Comparison of ENCODE assay signal across 9 mouse cellular contexts in genomic region chr15:102016096-102016495, GRCm38 (mm10). TPM values are rescaled to one million over a fixed set of nuclear protein-coding genes. Genes with fewer than 3 reads are reported as not detected.
DNase-seq lines count a peak whose midpoint lies in the region; ATAC-seq and TF ChIP-seq lines count a peak whose summit lies in the region.
"Had no signal": no experiment of that assay in that cellular context is flagged by ENCODE, and none has a peak within 500 bp of the region (broad histone marks: within the 10 kb centered on the region; RNA-seq: fewer than 3 reads in every experiment).

No protein-coding gene starts in this region.

- peak; percentile 31; the same call in 1 of the 2 replicates for ATAC-seq in heart, embryonic 13.5 days (ENCODE audit: extremely low read depth, insufficient number of reproducible peaks, low FRiP score, low TSS enrichment)
- peak; percentile 40 for ATAC-seq in lung, embryonic 14.5 days (ENCODE audit: insufficient read depth)
- ATAC-seq in stomach, embryonic 14.5 days (ENCODE audit: insufficient number of reproducible peaks, insufficient read depth, low FRiP score, low read depth), result peak; percentile 73
- no peak for ATAC-seq in midbrain, embryonic 15.5 days (replicated peaks)

- H3K36me3 ChIP-seq in heart, embryonic 13.5 days, result no peaks in the 10 kb centered on the region
- no peaks in the 10 kb centered on the region for H3K36me3 ChIP-seq in lung, embryonic 14.5 days (ENCODE audit: insufficient read depth)
- no peaks in the 10 kb centered on the region for H3K36me3 ChIP-seq in embryonic facial prominence, embryonic 10.5 days (replicated peaks)
- no peaks in the 10 kb centered on the region for H3K36me3 ChIP-seq in stomach, embryonic 14.5 days (ENCODE audit: control insufficient read depth, insufficient read depth, low read length)
- no peaks in the 10 kb centered on the region for H3K36me3 ChIP-seq in midbrain, embryonic 15.5 days (replicated peaks)

- H3K4me2 ChIP-seq in heart, embryonic 13.5 days, result no peak overlapping the region
- H3K4me2 ChIP-seq in lung, embryonic 14.5 days, result no peak overlapping the region
- H3K4me2 ChIP-seq in stomach, embryonic 14.5 days (replicated peaks; ENCODE audit: low read depth, low read length), result peak overlapping the region; percentile 20; the same call in 1 of the 2 replicates
- H3K4me2 ChIP-seq in midbrain, embryonic 15.5 days, result no peak overlapping the region

- intact Hi-C loops in heart, postnatal 36 days (cut with DNase I), result no loop called here

- H3K27me3 ChIP-seq in heart, embryonic 13.5 days (replicated peaks), result no peaks in the 10 kb centered on the region
- H3K27me3 ChIP-seq in lung, embryonic 14.5 days (ENCODE audit: insufficient read depth, low read length), result no peaks in the 10 kb centered on the region
- 0 out of 2 replicates have a peak, but pooled peaks cover 6% of the 10 kb centered on the region for H3K27me3 ChIP-seq in embryonic facial prominence, embryonic 10.5 days (replicated peaks; ENCODE audit: low read depth, poor library complexity, severe bottlenecking)
- H3K27me3 ChIP-seq in stomach, embryonic 14.5 days (ENCODE audit: control insufficient read depth, insufficient read depth, low read length), result no peaks in the 10 kb centered on the region
- no peaks in the 10 kb centered on the region for H3K27me3 ChIP-seq in midbrain, embryonic 15.5 days (replicated peaks)

- WGBS in heart, embryonic 13.5 days, result 10% methylated on average over 3 of the region's 3 CpGs
- WGBS in lung, embryonic 14.5 days, result 11% methylated on average over 3 of the region's 3 CpGs
- 41% methylated on average over 3 of the region's 3 CpGs for WGBS in embryonic facial prominence, embryonic 10.5 days
- 14% methylated on average over 3 of the region's 3 CpGs for WGBS in stomach, embryonic 14.5 days
- 48% methylated on average over 3 of the region's 3 CpGs for WGBS in midbrain, embryonic 15.5 days

- H3K27ac ChIP-seq in heart, embryonic 13.5 days (replicated peaks), result peak overlapping the region; percentile 65
- peak overlapping the region; percentile 85 for H3K27ac ChIP-seq in lung, embryonic 14.5 days (ENCODE audit: low read depth)
- peak overlapping the region; percentile 63 for H3K27ac ChIP-seq in embryonic facial prominence, embryonic 10.5 days (replicated peaks)
- H3K27ac ChIP-seq in stomach, embryonic 14.5 days (ENCODE audit: low read length), result peak overlapping the region; percentile 93
- H3K27ac ChIP-seq in midbrain, embryonic 15.5 days, result no peak overlapping the region

- peak overlapping the region; percentile 51; the same call in 1 of the 2 replicates for H3K9ac ChIP-seq in heart, embryonic 13.5 days
- H3K9ac ChIP-seq in lung, embryonic 14.5 days, result no peak overlapping the region
- no peak overlapping the region; the same call in 1 of the 2 replicates for H3K9ac ChIP-seq in stomach, embryonic 14.5 days (replicated peaks; ENCODE audit: low read depth, low read length)
- no peak overlapping the region for H3K9ac ChIP-seq in midbrain, embryonic 15.5 days

- DNase-seq in heart, postnatal 36 days, result no peak
- DNase-seq in lung, embryonic 14.5 days, result peak; percentile 43
- DNase-seq in lung, postnatal 10 days, result no peak
- no peak for DNase-seq in embryonic facial prominence, embryonic 10.5 days (ENCODE audit: low spot score)
- DNase-seq in frontal cortex, postnatal 36 days (ENCODE audit: low spot score in 2 of 2), result no peak
- DNase-seq: cerebellum, adult 8-10 months had no signal

- no peak overlapping the region for H3K4me3 ChIP-seq in heart, embryonic 13.5 days
- H3K4me3 ChIP-seq in lung, embryonic 14.5 days (ENCODE audit: low read depth, low read length), result no peak overlapping the region
- no peak overlapping the region for H3K4me3 ChIP-seq in embryonic facial prominence, embryonic 10.5 days
- no peak overlapping the region for H3K4me3 ChIP-seq in stomach, embryonic 14.5 days (ENCODE audit: low read depth, low read length)
- H3K4me3 ChIP-seq in midbrain, embryonic 15.5 days, result no peak overlapping the region

- no peaks in the 10 kb centered on the region for H3K9me3 ChIP-seq in heart, embryonic 13.5 days
- no peaks in the 10 kb centered on the region for H3K9me3 ChIP-seq in lung, embryonic 14.5 days (ENCODE audit: low read depth, low read length)
- no peaks in the 10 kb centered on the region for H3K9me3 ChIP-seq in embryonic facial prominence, embryonic 10.5 days
- H3K9me3 ChIP-seq in stomach, embryonic 14.5 days (ENCODE audit: control insufficient read depth, low read depth, low read length), result no peaks in the 10 kb centered on the region
- no peaks in the 10 kb centered on the region for H3K9me3 ChIP-seq in midbrain, embryonic 15.5 days

- H3K4me1 ChIP-seq in heart, embryonic 13.5 days, result peaks cover 42% of the 10 kb centered on the region
- H3K4me1 ChIP-seq in lung, embryonic 14.5 days (ENCODE audit: insufficient read depth), result peaks cover 10% of the 10 kb centered on the region; the same call in 1 of the 2 replicates
- peaks cover 42% of the 10 kb centered on the region for H3K4me1 ChIP-seq in embryonic facial prominence, embryonic 10.5 days
- peaks cover 14% of the 10 kb centered on the region for H3K4me1 ChIP-seq in stomach, embryonic 14.5 days (ENCODE audit: control insufficient read depth, insufficient read depth, low read length)
- peaks cover 5% of the 10 kb centered on the region; the same call in 1 of the 2 replicates for H3K4me1 ChIP-seq in midbrain, embryonic 15.5 days

- TF ChIP-seq CTCF in lung, embryonic 14.5 days (IDR thresholded peaks at IDR 0.05; ENCODE audit: low read depth), result no peak

RNA-seq across cellular contexts. Expression of gene Krt8, which starts 11.8 kb away (rescaled TPM):
- polyA plus RNA-seq in heart, embryonic 13.5 days (2015; fragmentation: Nextera tagmentation; extraction: Ambion mirVana), result 21.7 and 24.9 TPM in 2 replicates
- total RNA-seq in heart, postnatal 36 days (2021), result 1 to 10 TPM; 1.4 to 2.5 TPM
- polyA plus RNA-seq in lung, embryonic 14.5 days (2014; fragmentation: Nextera tagmentation; extraction: Ambion mirVana), result 183 and 192 TPM in 2 replicates
- polyA plus RNA-seq in embryonic facial prominence, embryonic 10.5 days (2016; fragmentation: Nextera tagmentation; extraction: Ambion mirVana), result 86.3 and 91.9 TPM in 2 replicates
- polyA plus RNA-seq in stomach, embryonic 14.5 days (2014; fragmentation: Nextera tagmentation; extraction: Ambion mirVana), result 707 and 780 TPM in 2 replicates
- polyA plus RNA-seq in midbrain, embryonic 15.5 days (2015; fragmentation: Nextera tagmentation; extraction: Ambion mirVana), result 1.8 and 2.0 TPM in 2 replicates

RNA-seq across cellular contexts. Expression of gene Krt18, which starts 11.9 kb away (rescaled TPM):
- 34.6 and 36.0 TPM in 2 replicates for polyA plus RNA-seq in heart, embryonic 13.5 days (2015; fragmentation: Nextera tagmentation; extraction: Ambion mirVana)
- 1 to 10 TPM; 2.5 to 5.1 TPM for total RNA-seq in heart, postnatal 36 days (2021)
- polyA plus RNA-seq in lung, embryonic 14.5 days (2014; fragmentation: Nextera tagmentation; extraction: Ambion mirVana), result 148 TPM in 2 replicates
- polyA plus RNA-seq in embryonic facial prominence, embryonic 10.5 days (2016; fragmentation: Nextera tagmentation; extraction: Ambion mirVana), result 95.2 and 101 TPM in 2 replicates
- polyA plus RNA-seq in stomach, embryonic 14.5 days (2014; fragmentation: Nextera tagmentation; extraction: Ambion mirVana), result 407 and 452 TPM in 2 replicates
- polyA plus RNA-seq in midbrain, embryonic 15.5 days (2015; fragmentation: Nextera tagmentation; extraction: Ambion mirVana), result 3.3 and 4.4 TPM in 2 replicates

RNA-seq across cellular contexts. Expression of gene Eif4b, which starts 57.5 kb away (rescaled TPM):
- 65.7 and 72.3 TPM in 2 replicates for polyA plus RNA-seq in heart, embryonic 13.5 days (2015; fragmentation: Nextera tagmentation; extraction: Ambion mirVana)
- 100 to 1,000 TPM; 149 to 165 TPM for total RNA-seq in heart, postnatal 36 days (2021)
- polyA plus RNA-seq in lung, embryonic 14.5 days (2014; fragmentation: Nextera tagmentation; extraction: Ambion mirVana), result 134 and 137 TPM in 2 replicates
- 133 and 136 TPM in 2 replicates for polyA plus RNA-seq in embryonic facial prominence, embryonic 10.5 days (2016; fragmentation: Nextera tagmentation; extraction: Ambion mirVana)
- polyA plus RNA-seq in stomach, embryonic 14.5 days (2014; fragmentation: Nextera tagmentation; extraction: Ambion mirVana), result 129 and 134 TPM in 2 replicates
- 87.0 and 89.2 TPM in 2 replicates for polyA plus RNA-seq in midbrain, embryonic 15.5 days (2015; fragmentation: Nextera tagmentation; extraction: Ambion mirVana)
